Mouse (Mus musculus) adrenal gland, adult 8-10 months (tissue): Measurements from ENCODE around the gene Zfc3h1. TPM values are rescaled to one million over a fixed set of nuclear protein-coding genes. Genes with fewer than 3 reads are reported as not detected.

Source experiments
- DNase-seq: peaks from one replicate; pipeline ENCODE4 v3.0.0; 2022
- total RNA-seq, 4 experiments: library from RNA; stranded (reverse); gene quantifications; 2 replicates each; pipeline ENCODE4 v1.2.4; 2022

Gene Zfc3h1
- total RNA-seq, 4 experiments from 2014 or later = 43.1 to 61.9 (median 51.4) TPM

DNA sequence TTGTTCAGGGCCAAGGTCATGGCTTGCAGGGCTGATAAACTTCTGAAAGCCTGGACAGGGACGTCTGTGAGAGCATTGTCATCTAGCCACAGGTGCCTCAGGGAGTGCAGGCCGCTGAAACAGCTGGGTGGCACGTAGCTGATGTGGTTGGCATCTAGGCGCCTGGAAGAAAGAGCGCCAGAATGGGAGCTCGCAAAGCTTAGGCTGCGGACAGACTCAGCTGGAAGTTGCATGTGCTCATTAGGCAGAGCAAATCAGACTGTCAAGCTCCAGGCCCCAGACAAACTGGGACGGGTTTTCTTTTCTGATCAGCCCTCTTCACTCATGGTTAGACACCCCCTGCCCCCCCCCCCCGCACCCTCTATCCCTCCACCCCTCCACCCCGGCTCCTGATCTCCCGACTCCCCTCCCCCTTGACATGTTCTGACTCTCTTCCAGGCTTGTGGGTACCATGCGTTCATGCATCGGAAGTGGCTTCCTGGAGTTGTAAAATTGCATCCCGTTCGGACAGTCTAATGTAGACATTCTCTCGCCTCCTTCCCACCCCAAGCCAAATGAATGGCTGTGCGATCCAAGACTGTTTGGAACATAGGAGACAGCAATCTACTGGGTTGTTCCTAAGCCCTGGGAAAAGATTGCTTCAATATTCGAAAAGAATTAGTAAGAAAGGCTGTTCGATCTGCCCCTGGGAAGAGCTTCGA is 93.8 kb downstream of the Zfc3h1 start:
- DNase-seq = no peak

Other genes starting within 250 kb of the Zfc3h1 start
- gene Tph2, start 199.9 kb upstream of the Zfc3h1 start, total RNA-seq = 1 to 10 TPM in 1 of 4 experiments, under 1 TPM in 1, not detected in 2; 0.77 to 1.7 TPM
- gene Tbc1d15, start 133.5 kb upstream of the Zfc3h1 start, total RNA-seq = 100 to 1,000 TPM in 1 of 4 experiments, 10 to 100 TPM in 3; 85.9 to 102 (median 92.8) TPM
- gene Rab21, start 69.4 kb upstream of the Zfc3h1 start, total RNA-seq = 10 to 100 TPM; 56.5 to 57.4 (median 56.7) TPM
- 10 to 100 TPM; 40.3 to 48.9 (median 42.9) TPM for gene Tmem19, start 22.5 kb upstream of the Zfc3h1 start, total RNA-seq
- 10 to 100 TPM; 12.0 to 13.5 (median 12.9) TPM for gene Thap2, start 516 bp upstream of the Zfc3h1 start, total RNA-seq
- gene A930009A15Rik, start 185.0 kb downstream of the Zfc3h1 start, total RNA-seq = not detected
- gene Lgr5, start 202.8 kb downstream of the Zfc3h1 start, total RNA-seq = 10 to 100 TPM; 28.0 to 59.5 (median 39.6) TPM